Mouse (Mus musculus) C2C12 (cell line): Measurements from ENCODE around the gene AI467606.

Experiments
- CEBPB ChIP-seq: IDR thresholded peaks from one replicate; pipeline ENCODE4 v1.6.1; 2011; ENCODE audit warnings: low read depth, mild to moderate bottlenecking, control low read depth, moderate library complexity
- CTCF ChIP-seq: IDR thresholded peaks from one replicate; pipeline ENCODE4 v1.5.1; 2011; ENCODE audit not compliant: control insufficient read depth, insufficient read depth, insufficient read length
- MAX ChIP-seq: IDR thresholded peaks from one replicate; pipeline ENCODE4 v1.6.1; 2011; ENCODE audit warnings: mild to moderate bottlenecking, control low read depth
- MYOD1 ChIP-seq: IDR thresholded peaks from one replicate; pipeline ENCODE4 v1.6.1; 2011; ENCODE audit warnings: low read depth; ENCODE audit not compliant: control insufficient read depth, insufficient read length
- MYOG ChIP-seq: IDR thresholded peaks from one replicate; pipeline ENCODE4 v1.6.1; 2011; ENCODE audit not compliant: control insufficient read depth, insufficient read length; ENCODE audit errors: extremely low read depth
- USF1 ChIP-seq: IDR thresholded peaks from one replicate; pipeline ENCODE4 v1.6.1; 2011; ENCODE audit warnings: low read depth, mild to moderate bottlenecking, control low read depth, moderate library complexity

GRCm38 (mm10) chr7:127077692-127078091 is 13.5 kb upstream of the AI467606 start:
- TF ChIP-seq CTCF (no peak), USF1 (no peak), MAX (no peak), CEBPB (no peak), MYOD1 (no peak), MYOG (no peak)
